Mouse (Mus musculus): ENCODE data around the gene Srp9. TPM values are rescaled to one million over a fixed set of nuclear protein-coding genes. Genes with fewer than 3 reads are reported as not detected.
A peak's percentile ranks its signal among the peaks of the same experiment; 100 is the strongest.

The Srp9 gene
- total RNA-seq, 1 experiment, result 86.7 TPM

GRCm38 (mm10) chr1:182115197-182115596 is 9.3 kb upstream of the Srp9 start:
- in situ Hi-C loops (cut with MboI; ENCODE audit: low sequenced_read_pairs in 2 of 2, unreplicated experiment in 2 of 2), result loop anchor here (5.0 to 10.0 kb wide), 2 partner anchors 220 to 223 kb away; no protein-coding TSS in a partner anchor
- Histone ChIP-seq H3K36me3 (ENCODE audit: control insufficient read depth, insufficient read depth, low read length, poor library complexity, severe bottlenecking) (no peaks in the 10 kb centered on the region), H3K9me3 (ENCODE audit: control insufficient read depth, insufficient read depth, low read depth, low read length) (no peaks in the 10 kb centered on the region), H3K27ac (ENCODE audit: insufficient read depth, low read depth, low read length, poor library complexity, severe bottlenecking) (no peak overlapping the region), H3K4me3 (ENCODE audit: insufficient read depth in 1 of 2, low read depth in 1 of 2, low read length in 2 of 2, poor library complexity in 1 of 2, severe bottlenecking in 1 of 2) (no peak overlapping the region), H3K9ac (ENCODE audit: insufficient read depth, low read depth, low read length, poor library complexity, severe bottlenecking) (no peak overlapping the region), H3K4me1 (ENCODE audit: control insufficient read depth in 2 of 2, insufficient read depth in 2 of 2, low read length in 2 of 2, poor library complexity in 1 of 2) (peaks cover 14 to 16% of the 10 kb centered on the region in 2 experiments)
- peak; percentile 69 for DNase-seq (ENCODE audit: low read depth, low spot score)
- TF ChIP-seq ZNF384 (IDR thresholded peaks at IDR 0.05; ENCODE audit: low read depth, low read length), result no peak
- TF ChIP-seq MAFK (IDR thresholded peaks at IDR 0.05; ENCODE audit: insufficient read depth, low read depth, low read length), result no peak
- peak; percentile 95 for TF ChIP-seq ZC3H11A (IDR thresholded peaks at IDR 0.05; ENCODE audit: borderline replicate concordance, low read depth, low read length)

- Histone ChIP-seq H3K4me3 (ENCODE audit: insufficient read depth in 1 of 2, low read depth in 1 of 2, low read length in 2 of 2, poor library complexity in 1 of 2, severe bottlenecking in 1 of 2) (no peak overlapping the region), H3K36me3 (ENCODE audit: control insufficient read depth, insufficient read depth, low read length, poor library complexity, severe bottlenecking) (no peaks in the 10 kb centered on the region), H3K27ac (ENCODE audit: insufficient read depth, low read depth, low read length, poor library complexity, severe bottlenecking) (no peak overlapping the region), H3K9me3 (ENCODE audit: control insufficient read depth, insufficient read depth, low read depth, low read length) (no peaks in the 10 kb centered on the region), H3K9ac (ENCODE audit: insufficient read depth, low read depth, low read length, poor library complexity, severe bottlenecking) (no peak overlapping the region), H3K4me1 (ENCODE audit: control insufficient read depth in 2 of 2, insufficient read depth in 2 of 2, low read length in 2 of 2, poor library complexity in 1 of 2) (peaks cover 14 to 16% of the 10 kb centered on the region in 2 experiments)
- in situ Hi-C loops (cut with MboI; ENCODE audit: low sequenced_read_pairs in 2 of 2, unreplicated experiment in 2 of 2), result loop anchor here (5.0 to 10.0 kb wide), 2 partner anchors 221 to 224 kb away; no protein-coding TSS in a partner anchor
- no peak for TF ChIP-seq HCFC1 (IDR thresholded peaks at IDR 0.05; ENCODE audit: borderline replicate concordance, insufficient read depth, low read length)
- TF ChIP-seq ZC3H11A (IDR thresholded peaks at IDR 0.05; ENCODE audit: borderline replicate concordance, low read depth, low read length), result peak; percentile 20; the same call in 1 of the 2 replicates
- no peak for DNase-seq (ENCODE audit: low read depth, low spot score)
Observed at GRCm38 (mm10) chr1:182115651-182116408, 8.7 kb upstream of the Srp9 start.

GRCm38 (mm10) chr1:182122413-182122812 is 2.1 kb upstream of the Srp9 start:
- Histone ChIP-seq H3K4me1 (ENCODE audit: control insufficient read depth in 2 of 2, insufficient read depth in 2 of 2, low read length in 2 of 2, poor library complexity in 1 of 2) (no peaks in the 10 kb centered on the region; a peak in 1 of 4 replicates), H3K4me3 (ENCODE audit: insufficient read depth in 1 of 2, low read depth in 1 of 2, low read length in 2 of 2, poor library complexity in 1 of 2, severe bottlenecking in 1 of 2) (no peak overlapping the region), H3K9ac (ENCODE audit: insufficient read depth, low read depth, low read length, poor library complexity, severe bottlenecking) (no peak overlapping the region), H3K36me3 (ENCODE audit: control insufficient read depth, insufficient read depth, low read length, poor library complexity, severe bottlenecking) (peaks cover 3% of the 10 kb centered on the region; the same call in 1 of the 2 replicates), H3K27ac (ENCODE audit: insufficient read depth, low read depth, low read length, poor library complexity, severe bottlenecking) (no peak overlapping the region), H3K9me3 (ENCODE audit: control insufficient read depth, insufficient read depth, low read depth, low read length) (no peaks in the 10 kb centered on the region)
- in situ Hi-C loops (cut with MboI; ENCODE audit: low sequenced_read_pairs in 2 of 2, unreplicated experiment in 2 of 2), result no loop called here
- TF ChIP-seq CHD2 (IDR thresholded peaks at IDR 0.05; ENCODE audit: low read depth, low read length) (no peak), ZNF384 (IDR thresholded peaks at IDR 0.05; ENCODE audit: low read depth, low read length) (no peak), HCFC1 (IDR thresholded peaks at IDR 0.05; ENCODE audit: borderline replicate concordance, insufficient read depth, low read length) (no peak), ZC3H11A (IDR thresholded peaks at IDR 0.05; ENCODE audit: borderline replicate concordance, low read depth, low read length) (no peak), MAFK (IDR thresholded peaks at IDR 0.05; ENCODE audit: insufficient read depth, low read depth, low read length) (no peak)
- DNase-seq (ENCODE audit: low read depth, low spot score), result no peak

- TF ChIP-seq ZNF384 (IDR thresholded peaks at IDR 0.05; ENCODE audit: low read depth, low read length) (no peak), ZC3H11A (IDR thresholded peaks at IDR 0.05; ENCODE audit: borderline replicate concordance, low read depth, low read length) (no peak), HCFC1 (IDR thresholded peaks at IDR 0.05; ENCODE audit: borderline replicate concordance, insufficient read depth, low read length) (no peak), MAFK (IDR thresholded peaks at IDR 0.05; ENCODE audit: insufficient read depth, low read depth, low read length) (no peak), CHD2 (IDR thresholded peaks at IDR 0.05; ENCODE audit: low read depth, low read length) (no peak)
- peaks cover 0 to 2% of the 10 kb centered on the region in 2 experiments; a peak in 1 of 4 replicates for H3K4me1 ChIP-seq (ENCODE audit: control insufficient read depth in 2 of 2, insufficient read depth in 2 of 2, low read length in 2 of 2, poor library complexity in 1 of 2)
Observed at GRCm38 (mm10) chr1:182124924-182125368, 409 bp downstream of the Srp9 start.

More at GRCm38 (mm10) chr1:182124924-182125368, 409 bp downstream of the Srp9 start:
- in situ Hi-C loops (cut with MboI; ENCODE audit: low sequenced_read_pairs in 2 of 2, unreplicated experiment in 2 of 2), result no loop called here
- peak overlapping the region; percentile 92 to 94 for H3K4me3 ChIP-seq (ENCODE audit: insufficient read depth in 1 of 2, low read depth in 1 of 2, low read length in 2 of 2, poor library complexity in 1 of 2, severe bottlenecking in 1 of 2)
- H3K9me3 ChIP-seq (ENCODE audit: control insufficient read depth, insufficient read depth, low read depth, low read length), result no peaks in the 10 kb centered on the region
- DNase-seq (ENCODE audit: low read depth, low spot score), result peak; percentile 81
- peaks cover 9% of the 10 kb centered on the region; the same call in 1 of the 2 replicates for H3K36me3 ChIP-seq (ENCODE audit: control insufficient read depth, insufficient read depth, low read length, poor library complexity, severe bottlenecking)
- peak overlapping the region; percentile 28; the same call in 1 of the 2 replicates for H3K27ac ChIP-seq (ENCODE audit: insufficient read depth, low read depth, low read length, poor library complexity, severe bottlenecking)
- peak overlapping the region; percentile 87 for H3K9ac ChIP-seq (ENCODE audit: insufficient read depth, low read depth, low read length, poor library complexity, severe bottlenecking)
